Mouse (Mus musculus): ENCODE measurements around the gene Hs3st5. TPM values are rescaled to one million over a fixed set of nuclear protein-coding genes. Genes with fewer than 3 reads are reported as not detected.

Gene Hs3st5
- total and polyA plus RNA-seq, 3 experiments: not detected

DNA sequence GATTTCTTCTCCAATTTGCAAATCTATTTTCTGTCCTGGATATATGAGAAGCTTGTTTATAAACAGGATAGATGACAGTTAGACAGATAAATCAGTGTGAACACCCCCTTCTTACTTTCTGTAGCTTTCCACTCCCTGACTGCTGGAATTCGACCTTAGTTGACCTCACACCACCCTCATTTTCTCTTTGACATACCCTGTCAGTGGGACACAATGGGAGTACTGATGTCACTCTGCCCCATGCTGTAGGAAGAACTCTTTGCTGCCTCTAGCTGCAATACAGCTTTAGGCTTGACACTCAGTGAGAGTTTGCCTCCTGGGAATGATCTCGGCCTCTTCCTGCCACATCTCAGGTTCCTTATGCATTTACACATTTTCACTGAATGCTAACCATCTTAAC, 297.1 kb downstream of the Hs3st5 start:
- H3K9ac ChIP-seq (ENCODE audit: insufficient read depth, low read depth): no peak overlapping the region
- no peaks in the 10 kb centered on the region for H3K9me3 ChIP-seq (replicated peaks; ENCODE audit: low read length)
- H3K4me3 ChIP-seq (replicated peaks in 1 of 3; ENCODE audit: low read depth in 2 of 3, low read length in 2 of 3, poor library complexity in 1 of 3): no peak overlapping the region
- H3K27me3 ChIP-seq (replicated peaks): no peaks in the 10 kb centered on the region
- H3K27ac ChIP-seq (ENCODE audit: insufficient read depth, low read depth): no peak overlapping the region
- H3K4me1 ChIP-seq (ENCODE audit: control insufficient read depth in 1 of 2, insufficient read depth in 2 of 2): peaks cover 6 to 59% of the 10 kb centered on the region in 2 experiments
- H3K79me2 ChIP-seq (replicated peaks; ENCODE audit: control insufficient read depth, extremely low read depth, insufficient read depth, poor library complexity, severe bottlenecking): no peaks in the 10 kb centered on the region
- no peaks in the 10 kb centered on the region for H3K36me3 ChIP-seq (replicated peaks in 1 of 2; ENCODE audit: control insufficient read depth in 1 of 2, insufficient read depth in 1 of 2, low read length in 1 of 2)
- no peak for DNase-seq (ENCODE audit: extremely low read depth)
- in situ Hi-C loops (cut with MboI; ENCODE audit: low pct_ligation_motif_present, low pct_unique_long_range_greater_than_20kb, low sequenced_read_pairs): no loop called here
- no peak for TF ChIP-seq NRF1 (IDR thresholded peaks at IDR 0.05; ENCODE audit: low read depth, low read length)
- TF ChIP-seq CTCF (conservative IDR thresholded peaks at IDR 0.05 in 1 of 2, IDR thresholded peaks at IDR 0.05 in 1 of 2; ENCODE audit: low read depth in 2 of 2, low read length in 2 of 2): 0 out of 4 replicates have a peak, but pooled peaks of 1 of the 2 experiments have one; percentile 7
- dilution Hi-C loops (cut with MboI; ENCODE audit: extremely low pct_ligation_motif_present, extremely low pct_unique_long_range_greater_than_20kb, low sequenced_read_pairs): no loop called here
- H3K4me2 ChIP-seq (ENCODE audit: insufficient read depth, low read depth, poor library complexity, severe bottlenecking): no peak overlapping the region

DNA sequence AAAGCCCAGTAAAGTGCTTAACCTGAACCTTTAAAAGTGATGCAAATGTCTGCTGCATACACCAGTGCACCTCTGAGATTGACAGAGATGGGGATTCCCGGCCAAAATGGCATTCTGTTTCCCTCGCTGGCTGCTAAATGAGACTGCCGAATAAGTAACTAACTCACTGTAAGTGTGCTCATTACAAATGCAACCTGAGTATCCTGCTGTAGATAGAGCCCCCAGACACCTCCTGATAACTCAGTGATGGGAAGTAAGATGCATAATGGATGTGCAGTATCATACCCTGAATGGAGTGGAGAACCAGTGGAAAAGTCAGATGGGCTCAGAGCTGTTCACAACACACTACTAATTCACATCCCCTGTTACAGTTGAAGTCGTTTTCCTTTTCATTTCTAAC, 298.7 kb downstream of the Hs3st5 start:
- H3K4me2 ChIP-seq (ENCODE audit: insufficient read depth, low read depth, poor library complexity, severe bottlenecking): peak overlapping the region; percentile 83
- no peak overlapping the region for H3K27ac ChIP-seq (ENCODE audit: insufficient read depth, low read depth)
- no peaks in the 10 kb centered on the region for H3K9me3 ChIP-seq (replicated peaks; ENCODE audit: low read length)
- in situ Hi-C loops (cut with MboI; ENCODE audit: low pct_ligation_motif_present, low pct_unique_long_range_greater_than_20kb, low sequenced_read_pairs): no loop called here
- TF ChIP-seq HCFC1 (IDR thresholded peaks at IDR 0.05; ENCODE audit: low read depth, low read length): no peak
- TF ChIP-seq GABPA (IDR thresholded peaks at IDR 0.05; ENCODE audit: insufficient replicate concordance, low read depth, low read length): no peak
- TF ChIP-seq ZNF384 (IDR thresholded peaks at IDR 0.05; ENCODE audit: low read depth, low read length): no peak
- no peak for TF ChIP-seq RCOR1 (conservative IDR thresholded peaks at IDR 0.05; ENCODE audit: low read depth, low read length)
- TF ChIP-seq E2F4 (IDR thresholded peaks at IDR 0.05; ENCODE audit: insufficient replicate concordance, low read depth, low read length): no peak
- TF ChIP-seq USF1 (IDR thresholded peaks at IDR 0.05; ENCODE audit: low read depth, low read length): no peak
- TF ChIP-seq KAT2A (IDR thresholded peaks at IDR 0.05; ENCODE audit: insufficient replicate concordance, low read length): no peak
- no peak for TF ChIP-seq CHD1 (IDR thresholded peaks at IDR 0.05; ENCODE audit: low read depth, low read length)
- no peak for TF ChIP-seq MEF2A (IDR thresholded peaks at IDR 0.05; ENCODE audit: borderline replicate concordance, low read depth, low read length)
- H3K36me3 ChIP-seq (replicated peaks in 1 of 2; ENCODE audit: control insufficient read depth in 1 of 2, insufficient read depth in 1 of 2, low read length in 1 of 2): no peaks in the 10 kb centered on the region
- no peak overlapping the region for H3K4me3 ChIP-seq (replicated peaks in 1 of 3; ENCODE audit: low read depth in 2 of 3, low read length in 2 of 3, poor library complexity in 1 of 3)
- peaks cover 6 to 59% of the 10 kb centered on the region in 2 experiments for H3K4me1 ChIP-seq (ENCODE audit: control insufficient read depth in 1 of 2, insufficient read depth in 2 of 2)
- DNase-seq (ENCODE audit: extremely low read depth): peak; percentile 60
- H3K79me2 ChIP-seq (replicated peaks; ENCODE audit: control insufficient read depth, extremely low read depth, insufficient read depth, poor library complexity, severe bottlenecking): no peaks in the 10 kb centered on the region
- H3K9ac ChIP-seq (ENCODE audit: insufficient read depth, low read depth): no peak overlapping the region
- dilution Hi-C loops (cut with MboI; ENCODE audit: extremely low pct_ligation_motif_present, extremely low pct_unique_long_range_greater_than_20kb, low sequenced_read_pairs): no loop called here
- no peaks in the 10 kb centered on the region for H3K27me3 ChIP-seq (replicated peaks)

DNA sequence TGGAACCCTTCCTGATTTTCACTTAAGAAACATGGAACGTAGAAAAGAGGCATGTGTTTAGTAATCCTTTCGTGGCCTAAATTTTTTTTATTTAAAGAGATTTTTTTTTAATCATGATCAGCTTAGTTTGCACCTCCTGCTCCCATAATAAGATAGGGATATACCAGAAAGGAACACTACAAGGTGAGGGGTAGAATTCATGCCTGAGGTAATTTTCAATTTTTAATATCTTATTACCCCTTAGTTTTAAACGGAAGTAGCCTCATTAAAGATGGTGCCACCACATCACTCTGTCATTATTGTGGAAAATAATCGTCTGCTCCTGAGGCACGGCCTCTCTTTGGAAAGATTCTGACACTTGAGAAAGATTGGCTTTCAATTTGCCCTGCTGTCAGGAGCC, 299.2 kb downstream of the Hs3st5 start:
- TF ChIP-seq CHD1 (IDR thresholded peaks at IDR 0.05; ENCODE audit: low read depth, low read length) (no peak), ZMIZ1 (IDR thresholded peaks at IDR 0.05; ENCODE audit: low read depth, low read length) (no peak)
- Histone ChIP-seq H3K27me3 (replicated peaks) (no peaks in the 10 kb centered on the region), H3K79me2 (replicated peaks; ENCODE audit: control insufficient read depth, extremely low read depth, insufficient read depth, poor library complexity, severe bottlenecking) (no peaks in the 10 kb centered on the region), H3K4me3 (replicated peaks in 1 of 3; ENCODE audit: low read depth in 2 of 3, low read length in 2 of 3, poor library complexity in 1 of 3) (no peak overlapping the region), H3K9me3 (replicated peaks; ENCODE audit: low read length) (no peaks in the 10 kb centered on the region), H3K9ac (ENCODE audit: insufficient read depth, low read depth) (no peak overlapping the region), H3K4me2 (ENCODE audit: insufficient read depth, low read depth, poor library complexity, severe bottlenecking) (no peak overlapping the region), H3K4me1 (ENCODE audit: control insufficient read depth in 1 of 2, insufficient read depth in 2 of 2) (peaks cover 6 to 55% of the 10 kb centered on the region in 2 experiments), H3K27ac (ENCODE audit: insufficient read depth, low read depth) (no peak overlapping the region), H3K36me3 (replicated peaks in 1 of 2; ENCODE audit: control insufficient read depth in 1 of 2, insufficient read depth in 1 of 2, low read length in 1 of 2) (no peaks in the 10 kb centered on the region)
- DNase-seq (ENCODE audit: extremely low read depth): no peak
- in situ Hi-C loops (cut with MboI; ENCODE audit: low pct_ligation_motif_present, low pct_unique_long_range_greater_than_20kb, low sequenced_read_pairs): no loop called here
- dilution Hi-C loops (cut with MboI; ENCODE audit: extremely low pct_ligation_motif_present, extremely low pct_unique_long_range_greater_than_20kb, low sequenced_read_pairs): no loop called here

Measured in CH12.LX (cell line).